Mouse (Mus musculus) bone marrow, adult 2 months (tissue): ENCODE measurements around the gene Fez1.

Source experiments
- CTCF ChIP-seq: fragments of 200-500 bp; IDR thresholded peaks from 2 replicates; pipeline ENCODE4 v1.5.1; 2011; ENCODE audit warnings: low read length, control low read depth; ENCODE audit not compliant: control insufficient read depth, insufficient read depth
- POLR2A ChIP-seq: fragments of 200-500 bp; IDR thresholded peaks from 2 replicates; pipeline ENCODE4 v1.6.1; 2011; ENCODE audit warnings: low read depth, mild to moderate bottlenecking, control low read depth, low read length, borderline replicate concordance; ENCODE audit not compliant: control insufficient read depth

DNA sequence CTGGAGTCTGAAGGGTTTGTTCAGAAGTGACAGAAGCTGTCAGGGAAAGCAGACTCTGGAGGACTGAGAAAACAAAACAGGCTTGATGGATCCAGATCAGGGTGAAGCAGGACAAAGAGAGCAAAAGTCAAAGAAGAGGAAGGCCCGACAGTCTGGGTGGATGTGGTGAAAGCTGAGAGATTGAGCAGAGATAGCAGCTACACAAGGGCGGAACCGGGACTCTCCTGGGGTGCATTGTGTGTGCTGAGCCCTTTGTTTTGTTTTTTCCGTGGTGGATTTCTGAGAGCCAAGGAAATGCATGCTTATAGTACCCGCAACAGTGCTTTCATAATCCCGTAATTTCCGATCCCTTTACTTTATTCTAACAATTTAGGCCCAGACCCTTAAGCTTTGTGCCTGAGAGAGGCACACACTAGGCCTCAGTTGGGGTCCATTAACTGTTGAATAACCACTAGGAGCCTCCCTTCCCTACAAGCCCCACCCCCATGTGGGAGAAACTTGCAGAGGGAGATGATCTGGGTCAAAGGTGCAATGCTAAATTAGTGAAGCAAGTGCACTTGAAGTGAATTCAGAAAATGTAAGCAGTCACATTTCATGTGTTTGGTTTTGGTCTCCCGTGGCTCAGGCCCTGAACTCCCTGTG is 35.9 kb downstream of the Fez1 start:
- no peak for TF ChIP-seq CTCF
- no peak for TF ChIP-seq POLR2A
